11 mouse cellular contexts compared by ENCODE assay signal in the genomic region with DNA sequence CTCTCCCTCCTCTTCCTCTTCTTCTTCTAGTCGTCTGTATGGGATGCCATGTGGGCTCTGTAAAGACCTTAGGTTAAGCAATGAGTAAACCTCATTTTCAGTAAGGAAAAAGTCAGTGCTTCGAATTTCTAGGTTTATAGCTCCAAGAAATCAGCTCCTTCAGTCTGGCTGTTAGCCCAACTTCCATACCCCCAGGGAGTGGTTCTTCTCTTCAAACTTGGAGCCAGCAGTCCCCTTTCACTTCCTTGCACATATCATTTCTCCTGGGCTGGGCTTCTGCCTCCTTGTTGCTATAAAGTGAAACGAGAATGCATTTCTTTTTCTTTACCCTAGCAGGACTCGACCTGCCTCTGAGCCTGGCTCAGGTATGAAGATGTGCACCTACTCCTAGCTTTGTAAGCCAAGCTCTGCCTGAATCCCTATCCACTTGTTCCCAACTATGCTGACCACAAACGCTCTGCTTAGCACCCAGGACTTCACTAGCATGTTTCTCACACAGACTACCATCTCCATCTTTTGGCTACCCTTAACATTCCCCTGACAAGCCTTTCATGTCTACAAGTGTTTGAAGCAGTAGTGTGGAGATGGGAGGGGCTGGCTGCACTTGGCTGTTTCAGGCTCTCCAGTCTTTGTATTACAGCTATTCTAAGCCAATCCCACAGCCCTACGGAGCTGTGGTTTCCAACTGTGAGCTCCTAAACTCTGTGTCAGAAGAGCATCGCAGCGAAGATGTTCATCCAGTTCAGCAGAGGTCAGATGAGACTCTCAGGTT.
DNase-seq lines count a peak whose midpoint lies in the region; ATAC-seq lines count a peak whose summit lies in the region.
"Had no signal": no experiment of that assay in that cellular context is flagged by ENCODE, and none has a peak within 500 bp of the region (broad histone marks: within the 10 kb centered on the region; RNA-seq: fewer than 3 reads in every experiment).

No protein-coding gene starts in this region.

- H3K9ac ChIP-seq in kidney, embryonic 15.5 days = no peak overlapping the region
- H3K9ac ChIP-seq: hindbrain, embryonic 14.5 days; midbrain, embryonic 12.5 days had no signal

- no peak for ATAC-seq in kidney, embryonic 15.5 days (replicated peaks; ENCODE audit: low FRiP score)

- no peak overlapping the region for H3K4me3 ChIP-seq in kidney, embryonic 15.5 days (replicated peaks)
- H3K4me3 ChIP-seq: layer of hippocampus, adult 2 months; midbrain, embryonic 12.5 days had no signal

- H3K27ac ChIP-seq in kidney, embryonic 15.5 days = peak overlapping the region; percentile 85
- H3K27ac ChIP-seq: hindbrain, embryonic 14.5 days; layer of hippocampus, adult 2 months; midbrain, embryonic 12.5 days had no signal

- peak overlapping the region; percentile 24 for H3K4me2 ChIP-seq in kidney, embryonic 15.5 days
- H3K4me2 ChIP-seq: hindbrain, embryonic 14.5 days; midbrain, embryonic 12.5 days had no signal

- no peaks in the 10 kb centered on the region for H3K9me3 ChIP-seq in kidney, embryonic 15.5 days (replicated peaks)
- H3K9me3 ChIP-seq: midbrain, embryonic 12.5 days had no signal

- H3K27me3 ChIP-seq in kidney, embryonic 15.5 days = no peaks in the 10 kb centered on the region

- 37% methylated on average over 8 of the region's 8 CpGs for WGBS in kidney, embryonic 15.5 days

- H3K4me1 ChIP-seq in kidney, embryonic 15.5 days = peaks cover 36% of the 10 kb centered on the region
- H3K4me1 ChIP-seq: midbrain, embryonic 12.5 days had no signal

- DNase-seq in kidney, postnatal 14 days = no peak
- DNase-seq in R1 (ENCODE audit: low read depth, low spot score) = peak; percentile 81
- DNase-seq in gastrocnemius, adult 8-10 months (ENCODE audit: low spot score in 2 of 2) = peak; percentile 37 to 50
- peak; percentile 45 for DNase-seq in lung, postnatal 25 days (ENCODE audit: low spot score)
- no peak for DNase-seq in urinary bladder, postnatal 4 days (ENCODE audit: low spot score in 2 of 2)
- DNase-seq in embryo, embryonic 11 days = no peak
- DNase-seq: cerebellum, adult 11-12 months had no signal

- no peaks in the 10 kb centered on the region for H3K36me3 ChIP-seq in kidney, embryonic 15.5 days
- H3K36me3 ChIP-seq: midbrain, embryonic 12.5 days had no signal

Comparison
In these comparisons a context has a peak if more than half of its experiments do, and no peak if none do; other contexts are left out.
1. DNase-seq: peak in R1 (single experiment), gastrocnemius, adult 8-10 months (2 of 2) and lung, postnatal 25 days (single experiment); none in kidney, postnatal 14 days (single experiment), urinary bladder, postnatal 4 days (0 of 2) and embryo, embryonic 11 days (single experiment).